Mouse (Mus musculus) retina, postnatal 1 day (tissue): Measurements from ENCODE around the gene Sri.

Experiments used
- DNase-seq: peaks from one replicate; pipeline ENCODE4 v3.0.0-alpha.2; 2012

The Sri gene

GRCm38 (mm10) chr5:8116561-8117168, 70.8 kb downstream of the Sri start:
- no peak for DNase-seq
